Mouse (Mus musculus): ENCODE measurements around the gene Serpinb5. TPM values are rescaled to one million over a fixed set of nuclear protein-coding genes. Genes with fewer than 3 reads are reported as not detected.
"Not testable (repeated sequence)": the region's sequence is repeated elsewhere in the genome, so short reads cannot be mapped to it uniquely, and the experiment has no call there.

Serpinb5 gene
- polyA plus RNA-seq, 1 experiment from 2014 or later, result not detected

GRCm38 (mm10) chr1:106882723-106883122, 21.8 kb downstream of the Serpinb5 start:
- H3K27ac ChIP-seq (replicated peaks), result no peak overlapping the region
- no peak overlapping the region for H3K4me3 ChIP-seq
- no peak overlapping the region for H3K4me2 ChIP-seq (replicated peaks)
- no peaks in the 10 kb centered on the region for H3K9me3 ChIP-seq
- no peaks in the 10 kb centered on the region for H3K36me3 ChIP-seq
- H3K4me1 ChIP-seq, result no peaks in the 10 kb centered on the region
- no peaks in the 10 kb centered on the region for H3K27me3 ChIP-seq
- WGBS, result 79% methylated on average over 4 of the region's 4 CpGs
- ATAC-seq (replicated peaks), result no peak
- no peak overlapping the region for H3K9ac ChIP-seq (replicated peaks)

DNA sequence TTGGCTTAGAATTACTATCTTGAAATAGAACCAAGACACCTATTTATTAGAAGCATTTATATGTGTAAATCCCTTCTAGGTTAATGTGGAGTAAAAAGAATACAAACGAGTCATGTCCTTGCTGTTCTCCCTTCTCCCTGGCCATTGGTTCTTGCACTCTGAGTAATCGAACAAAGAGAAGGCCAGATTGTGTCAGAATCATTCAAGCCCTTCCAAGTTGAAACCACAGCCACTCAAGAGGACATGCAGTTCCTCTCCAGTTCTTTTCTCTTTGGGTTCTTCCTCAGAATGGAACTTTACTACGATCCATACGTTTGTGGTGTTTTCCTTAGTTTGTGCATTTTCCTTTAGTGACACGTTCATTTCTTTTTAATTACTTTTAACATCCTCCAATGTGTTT, 22.4 kb downstream of the Serpinb5 start:
- no peak overlapping the region for H3K9ac ChIP-seq (replicated peaks)
- ATAC-seq (replicated peaks), result no peak
- H3K27me3 ChIP-seq, result no peaks in the 10 kb centered on the region
- no peaks in the 10 kb centered on the region for H3K4me1 ChIP-seq
- WGBS, result 72% methylated on average over 5 of the region's 5 CpGs
- H3K27ac ChIP-seq (replicated peaks), result no peak overlapping the region
- no peaks in the 10 kb centered on the region for H3K36me3 ChIP-seq
- H3K9me3 ChIP-seq, result no peaks in the 10 kb centered on the region
- H3K4me2 ChIP-seq (replicated peaks), result no peak overlapping the region
- H3K4me3 ChIP-seq, result no peak overlapping the region

DNA sequence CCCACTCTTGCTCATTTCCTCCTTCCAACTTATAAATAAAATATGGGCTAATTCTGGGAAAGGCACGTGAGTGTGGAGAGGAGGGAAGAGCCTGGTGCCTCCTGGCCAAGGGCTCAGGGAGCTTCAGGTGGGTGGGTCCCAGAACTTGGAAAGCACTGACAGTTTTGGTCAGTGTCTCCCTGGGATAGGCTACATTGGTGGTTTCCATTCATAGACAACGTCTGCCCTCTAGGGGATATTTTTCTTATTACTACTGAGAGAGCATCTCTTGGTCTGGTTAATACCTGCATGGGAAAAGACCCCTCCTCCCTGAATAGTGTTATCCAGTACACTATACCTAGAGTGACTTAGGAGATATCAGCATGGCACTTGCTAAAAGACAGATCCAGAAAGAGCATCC, 22.8 kb downstream of the Serpinb5 start:
- H3K36me3 ChIP-seq, result no peaks in the 10 kb centered on the region
- no peaks in the 10 kb centered on the region for H3K27me3 ChIP-seq
- 7% methylated on average over 2 of the region's 2 CpGs for WGBS
- H3K4me1 ChIP-seq, result no peaks in the 10 kb centered on the region
- no peak overlapping the region for H3K9ac ChIP-seq (replicated peaks)
- H3K27ac ChIP-seq (replicated peaks), result no peak overlapping the region
- no peak for ATAC-seq (replicated peaks)
- H3K4me2 ChIP-seq (replicated peaks), result no peak overlapping the region
- H3K9me3 ChIP-seq, result no peaks in the 10 kb centered on the region
- no peak overlapping the region for H3K4me3 ChIP-seq

DNA sequence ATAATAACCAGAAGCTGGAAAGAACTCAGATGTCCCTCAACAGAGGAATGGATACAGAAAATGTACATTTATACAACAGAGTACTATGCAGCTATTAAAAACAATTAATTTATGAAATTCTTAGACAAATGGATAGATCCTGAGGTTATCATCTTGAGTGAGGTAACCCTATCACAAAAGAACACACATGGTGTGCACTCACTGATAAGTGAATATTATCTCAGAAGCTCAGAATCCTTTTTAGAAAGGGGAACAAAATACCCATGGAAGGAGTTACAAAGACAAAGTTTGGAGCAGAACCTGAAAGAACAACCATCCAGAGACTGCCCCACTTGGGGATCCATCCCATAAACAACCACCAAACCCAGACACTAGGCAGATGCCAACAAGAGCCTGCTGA, 34.2 kb downstream of the Serpinb5 start:
- H3K4me3 ChIP-seq; H3K9me3 ChIP-seq; H3K27me3 ChIP-seq; H3K4me1 ChIP-seq; H3K36me3 ChIP-seq; H3K27ac ChIP-seq (replicated peaks); H3K9ac ChIP-seq (replicated peaks); ATAC-seq (replicated peaks); H3K4me2 ChIP-seq (replicated peaks): not testable (repeated sequence)

DNA sequence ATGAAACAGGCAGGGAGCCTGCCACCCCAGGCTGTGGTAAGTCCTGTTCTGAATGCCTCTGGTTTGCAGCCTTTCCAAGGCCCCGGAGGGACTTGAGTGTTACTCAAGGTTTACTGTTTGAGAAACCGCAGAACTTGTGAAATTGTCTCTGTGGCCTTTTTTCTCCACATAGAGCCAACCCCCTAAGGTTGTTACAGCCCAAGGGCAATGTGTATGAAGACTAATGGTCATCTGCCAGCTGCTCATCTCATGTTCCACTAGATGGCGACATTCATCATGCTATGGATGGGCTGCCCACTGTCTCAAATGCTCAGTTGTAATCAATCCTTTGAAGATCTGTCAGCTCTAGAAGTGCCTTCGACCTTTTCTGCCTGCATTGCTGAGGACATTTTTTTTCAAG, 40.4 kb downstream of the Serpinb5 start:
- 43% methylated on average over 4 of the region's 4 CpGs for WGBS

DNA sequence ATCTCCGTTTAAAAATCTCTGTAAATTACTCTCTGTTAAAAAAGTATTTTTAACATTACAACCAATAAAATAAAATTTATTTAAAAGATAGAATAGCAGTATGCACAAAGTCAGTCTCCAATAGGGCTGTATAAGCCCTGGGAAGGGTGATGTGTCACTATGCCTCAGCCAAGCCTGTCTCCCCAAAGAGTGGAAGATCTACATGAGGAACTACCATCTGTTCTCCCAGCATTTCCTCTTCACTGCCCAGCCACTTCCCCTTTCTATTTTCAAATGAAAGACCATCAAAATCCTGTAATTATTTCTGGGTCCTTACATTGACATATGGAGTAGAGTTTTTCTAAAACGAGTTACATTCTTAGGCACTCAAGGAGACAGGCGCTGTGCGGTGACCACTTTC, 71.0 kb downstream of the Serpinb5 start:
- Histone ChIP-seq H3K36me3 (no peaks in the 10 kb centered on the region), H3K9me3 (no peaks in the 10 kb centered on the region), H3K4me2 (replicated peaks) (no peak overlapping the region), H3K4me1 (no peaks in the 10 kb centered on the region), H3K4me3 (no peak overlapping the region), H3K27me3 (no peaks in the 10 kb centered on the region), H3K27ac (replicated peaks) (no peak overlapping the region), H3K9ac (replicated peaks) (no peak overlapping the region)
- no peak for ATAC-seq (replicated peaks)
- WGBS, result 86% methylated on average over 4 of the region's 4 CpGs

More for the DNA sequence above, 40.4 kb downstream of the Serpinb5 start:
- Histone ChIP-seq H3K4me3 (no peak overlapping the region), H3K27ac (replicated peaks) (no peak overlapping the region), H3K36me3 (no peaks in the 10 kb centered on the region), H3K9ac (replicated peaks) (no peak overlapping the region), H3K9me3 (no peaks in the 10 kb centered on the region), H3K4me1 (no peaks in the 10 kb centered on the region), H3K4me2 (replicated peaks) (no peak overlapping the region), H3K27me3 (no peaks in the 10 kb centered on the region)
- no peak for ATAC-seq (replicated peaks)

Other genes with a start within 250 kb of the Serpinb5 start
- gene Bcl2, start 146.9 kb upstream of the Serpinb5 start, polyA plus RNA-seq (2015; fragmentation: Nextera tagmentation; extraction: Ambion mirVana), result 13.2 and 15.3 TPM in 2 replicates
- gene Kdsr, start 101.4 kb upstream of the Serpinb5 start, polyA plus RNA-seq (2015; fragmentation: Nextera tagmentation; extraction: Ambion mirVana), result 13.0 and 14.4 TPM in 2 replicates
- gene Vps4b, start 64.4 kb upstream of the Serpinb5 start, polyA plus RNA-seq (2015; fragmentation: Nextera tagmentation; extraction: Ambion mirVana), result 44.8 and 49.0 TPM in 2 replicates
- gene Serpinb12, start 73.3 kb downstream of the Serpinb5 start, polyA plus RNA-seq (2015; fragmentation: Nextera tagmentation; extraction: Ambion mirVana), result not detected in 2 replicates
- gene Serpinb13, start 119.8 kb downstream of the Serpinb5 start, polyA plus RNA-seq (2015; fragmentation: Nextera tagmentation; extraction: Ambion mirVana), result not detected in 2 replicates
- not detected in 2 replicates for gene Serpinb3a, start 191.1 kb downstream of the Serpinb5 start, polyA plus RNA-seq (2015; fragmentation: Nextera tagmentation; extraction: Ambion mirVana)
- gene Serpinb3d, start 222.3 kb downstream of the Serpinb5 start, polyA plus RNA-seq (2015; fragmentation: Nextera tagmentation; extraction: Ambion mirVana), result not detected in 2 replicates